Mouse (Mus musculus) intestine, embryonic 16.5 days (tissue): ENCODE measurements around the gene Frrs1. TPM values are rescaled to one million over a fixed set of nuclear protein-coding genes. Genes with fewer than 3 reads are reported as not detected.

Experiments
- ATAC-seq: fragments of 200-750 bp; cut with Nextera tagmentation; 2 replicates; pipeline ENCODE4 v1.8.0; 2017; ENCODE audit warnings: moderate TSS enrichment, moderate library complexity
- H3K27ac ChIP-seq: fragments of 300-500 bp; sonication (generic); 2 replicates; pipeline ENCODE4 v1.5.1; 2014; ENCODE audit warnings: mild to moderate bottlenecking, low read length
- H3K27me3 ChIP-seq: fragments of 300-500 bp; sonication (generic); replicated peaks from 2 replicates; pipeline ENCODE4 v1.6.1; 2014; ENCODE audit warnings: low read length, control low read depth, mixed read lengths; ENCODE audit not compliant: control insufficient read depth, insufficient read depth
- H3K36me3 ChIP-seq: fragments of 300-500 bp; sonication (generic); 2 replicates; pipeline ENCODE4 v1.6.1; 2014; ENCODE audit warnings: low read length, control low read depth; ENCODE audit not compliant: control insufficient read depth, insufficient read depth
- H3K4me1 ChIP-seq: fragments of 300-500 bp; sonication (generic); 2 replicates; pipeline ENCODE4 v1.6.1; 2014; ENCODE audit warnings: low read length, control low read depth, mixed read lengths; ENCODE audit not compliant: control insufficient read depth, insufficient read depth
- H3K4me2 ChIP-seq: fragments of 300-500 bp; sonication (generic); 2 replicates; pipeline ENCODE4 v1.6.1; 2014; ENCODE audit warnings: low read depth, low read length, control low read depth
- H3K4me3 ChIP-seq: fragments of 300-500 bp; sonication (generic); 2 replicates; pipeline ENCODE4 v1.5.1; 2014; ENCODE audit warnings: mild to moderate bottlenecking, low read length
- H3K9ac ChIP-seq: fragments of 300-500 bp; sonication (generic); 2 replicates; pipeline ENCODE4 v1.6.1; 2014; ENCODE audit warnings: low read depth, low read length
- H3K9me3 ChIP-seq: fragments of 300-500 bp; sonication (generic); 2 replicates; pipeline ENCODE4 v1.6.1; 2016; ENCODE audit warnings: low read length, control low read depth; ENCODE audit not compliant: control insufficient read depth
- WGBS: fragments of 180-500 bp; shearing (Covaris S2); extraction: QIAGEN DNeasy Blood & Tissue Kit; methylation state at CpG from one replicate; pipeline ENCODE4 v1.1.7; 2014; 5-methylcytosine and 5-hydroxymethylcytosine counted together
- polyA plus RNA-seq: library from polyadenylated mRNA; unstranded; fragments of >200 nt; fragmentation: Nextera tagmentation; extraction: Ambion mirVana; gene quantifications from 2 replicates; pipeline ENCODE4 v1.2.1, GENCODE M21; 2015

Gene Frrs1
- polyA plus RNA-seq, 1 experiment from 2014 or later = 44.7 TPM

GRCm38 (mm10) chr3:116923042-116923441, 63.8 kb downstream of the Frrs1 start:
- 44% methylated on average over 12 of the region's 12 CpGs for WGBS
- H3K4me2 ChIP-seq = peak overlapping the region; percentile 28; the same call in 1 of the 2 replicates

GRCm38 (mm10) chr3:116928994-116929393, 69.7 kb downstream of the Frrs1 start:
- no peak for ATAC-seq
- no peak overlapping the region for H3K4me2 ChIP-seq
- no peaks in the 10 kb centered on the region for H3K9me3 ChIP-seq
- H3K9ac ChIP-seq = no peak overlapping the region
- no peaks in the 10 kb centered on the region for H3K4me1 ChIP-seq
- 78% methylated on average over 4 of the region's 4 CpGs for WGBS
- H3K36me3 ChIP-seq = no peaks in the 10 kb centered on the region
- H3K27me3 ChIP-seq = no peaks in the 10 kb centered on the region
- H3K27ac ChIP-seq = no peak overlapping the region
- no peak overlapping the region for H3K4me3 ChIP-seq

More at GRCm38 (mm10) chr3:116923042-116923441, 63.8 kb downstream of the Frrs1 start:
- no peak overlapping the region for H3K27ac ChIP-seq
- H3K4me1 ChIP-seq = no peaks in the 10 kb centered on the region
- no peaks in the 10 kb centered on the region for H3K9me3 ChIP-seq
- no peaks in the 10 kb centered on the region for H3K36me3 ChIP-seq
- H3K27me3 ChIP-seq = no peaks in the 10 kb centered on the region
- H3K9ac ChIP-seq = no peak overlapping the region
- H3K4me3 ChIP-seq = no peak overlapping the region
- no peak for ATAC-seq

DNA sequence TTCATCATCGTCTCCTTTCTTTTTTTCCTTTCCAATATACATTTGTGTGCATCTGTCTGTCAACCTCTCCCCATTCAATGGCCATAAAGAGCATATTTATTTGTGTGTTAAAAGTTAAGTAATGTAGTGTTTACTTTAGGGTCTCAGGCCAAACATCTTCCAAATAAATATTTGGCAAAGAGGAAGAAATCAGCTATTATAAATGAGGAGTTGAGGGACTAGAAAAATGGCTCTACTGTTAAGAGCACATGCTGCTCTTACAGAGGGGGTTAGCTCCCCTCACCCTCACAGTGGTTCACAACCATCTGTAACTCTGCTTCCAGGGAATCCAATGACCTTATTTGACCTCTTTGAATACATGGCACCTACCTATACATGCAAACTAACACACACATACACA, 73.9 kb downstream of the Frrs1 start:
- no peak overlapping the region for H3K9ac ChIP-seq
- no peak overlapping the region for H3K4me2 ChIP-seq
- no peaks in the 10 kb centered on the region for H3K27me3 ChIP-seq
- H3K36me3 ChIP-seq = no peaks in the 10 kb centered on the region
- H3K4me3 ChIP-seq = no peak overlapping the region
- WGBS = 55% methylated on average over 1 of the region's 1 CpGs
- no peak overlapping the region for H3K27ac ChIP-seq
- no peaks in the 10 kb centered on the region for H3K9me3 ChIP-seq
- ATAC-seq = no peak
- no peaks in the 10 kb centered on the region for H3K4me1 ChIP-seq

DNA sequence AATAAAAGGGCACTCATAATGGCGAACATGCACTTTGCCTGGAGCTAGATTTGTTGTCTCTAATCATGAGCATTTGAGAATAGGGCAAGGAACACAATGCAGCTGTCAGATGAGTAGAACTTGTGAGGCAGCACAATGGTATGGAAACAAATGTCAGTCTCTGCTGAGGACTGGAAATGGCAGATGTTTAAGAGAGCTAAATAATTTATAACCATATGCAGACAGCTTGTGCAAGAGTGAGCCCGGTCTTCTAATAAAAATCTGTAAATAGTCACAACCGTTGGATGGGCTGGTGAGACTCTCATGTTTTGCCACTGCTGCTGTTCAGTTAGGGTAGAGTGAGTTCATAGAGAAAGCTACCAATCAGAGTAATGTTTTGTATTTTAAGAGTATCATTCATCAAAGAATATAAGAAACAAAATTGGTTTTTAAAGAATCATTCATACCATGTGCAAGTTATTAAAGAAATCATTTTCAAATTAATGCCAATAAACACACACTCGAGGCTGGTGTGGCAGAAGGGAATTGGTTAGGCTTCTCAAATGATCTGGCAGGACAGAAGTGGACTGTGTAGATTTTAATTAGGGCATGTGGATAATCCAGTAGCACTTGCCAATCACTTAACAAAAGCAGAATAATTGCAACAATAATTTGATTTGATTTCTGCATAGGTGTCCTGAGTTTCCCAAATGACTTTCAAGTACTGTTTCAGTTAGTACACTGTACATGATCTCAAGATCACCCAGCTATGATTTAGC, 77.8 kb downstream of the Frrs1 start:
- H3K27ac ChIP-seq = no peak overlapping the region
- no peak overlapping the region for H3K9ac ChIP-seq
- no peaks in the 10 kb centered on the region for H3K4me1 ChIP-seq
- ATAC-seq = no peak
- WGBS = 72% methylated on average over 4 of the region's 4 CpGs
- no peaks in the 10 kb centered on the region for H3K36me3 ChIP-seq
- no peak overlapping the region for H3K4me2 ChIP-seq
- no peak overlapping the region for H3K4me3 ChIP-seq
- no peaks in the 10 kb centered on the region for H3K27me3 ChIP-seq
- no peaks in the 10 kb centered on the region for H3K9me3 ChIP-seq

DNA sequence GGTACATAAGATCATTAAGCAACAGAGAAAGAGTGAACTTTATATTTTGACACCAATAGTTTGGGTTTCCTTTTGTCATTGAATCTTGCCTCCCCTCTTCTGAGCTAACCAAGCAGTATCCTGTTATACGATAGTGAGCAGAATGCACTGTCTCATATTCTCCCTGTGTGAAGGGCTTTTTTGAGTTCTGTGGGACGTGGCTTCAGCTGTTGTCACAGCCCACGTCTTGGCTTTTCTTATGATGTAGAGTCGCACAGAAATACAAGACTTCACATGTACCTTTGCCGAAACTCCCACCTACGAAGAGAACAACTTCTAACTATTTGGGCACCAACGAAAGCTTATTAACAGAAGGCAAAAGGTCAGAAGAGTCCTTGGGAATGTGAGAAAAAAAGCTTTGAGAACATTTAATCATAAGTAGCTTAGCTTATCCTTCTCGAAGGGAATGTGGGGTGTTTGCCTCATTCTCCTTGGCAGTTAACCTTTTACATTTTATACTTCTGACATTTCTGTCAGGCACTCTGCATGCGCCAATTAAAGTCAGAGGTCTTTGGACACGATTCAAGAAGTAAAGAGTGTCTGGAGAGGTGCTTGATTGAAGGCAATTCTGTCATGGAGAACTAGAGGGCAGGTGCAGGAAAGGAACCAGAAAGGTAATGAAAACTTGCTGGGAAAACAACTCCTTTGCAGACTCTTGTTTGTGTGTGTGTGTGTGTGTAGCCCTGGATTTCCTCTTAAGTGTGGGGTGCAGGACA, 81.7 kb downstream of the Frrs1 start:
- H3K27ac ChIP-seq = no peak overlapping the region
- H3K27me3 ChIP-seq = no peaks in the 10 kb centered on the region
- no peaks in the 10 kb centered on the region for H3K36me3 ChIP-seq
- no peaks in the 10 kb centered on the region for H3K4me1 ChIP-seq
- WGBS = 86% methylated on average over 10 of the region's 10 CpGs
- no peak for ATAC-seq
- no peaks in the 10 kb centered on the region for H3K9me3 ChIP-seq
- no peak overlapping the region for H3K4me2 ChIP-seq
- H3K4me3 ChIP-seq = no peak overlapping the region
- H3K9ac ChIP-seq = no peak overlapping the region

GRCm38 (mm10) chr3:116941559-116942117, 82.4 kb downstream of the Frrs1 start:
- no peaks in the 10 kb centered on the region for H3K27me3 ChIP-seq

DNA sequence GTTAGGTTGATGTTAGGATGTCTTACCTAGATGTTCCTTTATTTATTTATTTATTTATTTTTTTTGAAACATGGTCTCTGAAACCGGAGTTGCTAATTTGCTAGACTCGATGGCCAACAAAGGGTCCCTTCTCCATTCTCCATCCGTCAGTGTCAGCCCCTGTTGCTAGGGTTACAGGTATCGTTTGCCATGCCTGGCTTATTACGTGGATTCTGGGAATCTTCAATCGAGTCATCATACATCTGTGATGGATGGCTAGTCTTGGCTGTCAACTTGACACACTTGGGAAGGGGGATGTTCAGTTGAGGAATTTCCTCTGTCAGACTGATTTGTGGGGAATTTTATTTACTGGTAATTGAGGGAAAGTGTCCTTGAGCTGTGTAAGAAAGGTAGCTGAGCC, 83.5 kb downstream of the Frrs1 start:
- no peaks in the 10 kb centered on the region for H3K4me1 ChIP-seq
- no peak overlapping the region for H3K9ac ChIP-seq
- no peak overlapping the region for H3K4me2 ChIP-seq
- no peak overlapping the region for H3K27ac ChIP-seq
- no peaks in the 10 kb centered on the region for H3K27me3 ChIP-seq
- 62% methylated on average over 6 of the region's 6 CpGs for WGBS
- H3K9me3 ChIP-seq = no peaks in the 10 kb centered on the region
- no peaks in the 10 kb centered on the region for H3K36me3 ChIP-seq
- H3K4me3 ChIP-seq = no peak overlapping the region
- no peak for ATAC-seq

More at GRCm38 (mm10) chr3:116941559-116942117, 82.4 kb downstream of the Frrs1 start:
- Histone ChIP-seq H3K4me3 (no peak overlapping the region), H3K4me2 (no peak overlapping the region), H3K9ac (no peak overlapping the region), H3K4me1 (no peaks in the 10 kb centered on the region), H3K27ac (no peak overlapping the region), H3K9me3 (no peaks in the 10 kb centered on the region), H3K36me3 (no peaks in the 10 kb centered on the region)
- no peak for ATAC-seq
- 95% methylated on average over 1 of the region's 1 CpGs for WGBS

- H3K27me3 ChIP-seq = no peaks in the 10 kb centered on the region
- no peak overlapping the region for H3K4me2 ChIP-seq
- no peak overlapping the region for H3K9ac ChIP-seq
- H3K27ac ChIP-seq = no peak overlapping the region
- 75% methylated on average over 4 of the region's 4 CpGs for WGBS
- no peaks in the 10 kb centered on the region for H3K36me3 ChIP-seq
- H3K4me3 ChIP-seq = no peak overlapping the region
- H3K9me3 ChIP-seq = no peaks in the 10 kb centered on the region
- H3K4me1 ChIP-seq = no peaks in the 10 kb centered on the region
- ATAC-seq = no peak
Observed at GRCm38 (mm10) chr3:116943422-116943821, 84.2 kb downstream of the Frrs1 start.

GRCm38 (mm10) chr3:116946476-116946875, 87.2 kb downstream of the Frrs1 start:
- no peak overlapping the region for H3K27ac ChIP-seq
- H3K4me3 ChIP-seq = no peak overlapping the region
- WGBS = 82% methylated on average over 4 of the region's 4 CpGs
- no peaks in the 10 kb centered on the region for H3K27me3 ChIP-seq
- no peaks in the 10 kb centered on the region for H3K4me1 ChIP-seq
- no peaks in the 10 kb centered on the region for H3K9me3 ChIP-seq
- no peak for ATAC-seq
- no peak overlapping the region for H3K9ac ChIP-seq
- H3K4me2 ChIP-seq = no peak overlapping the region
- no peaks in the 10 kb centered on the region for H3K36me3 ChIP-seq
